Mouse (Mus musculus): ENCODE measurements around the gene Olfr1226.
"Not testable (repeated sequence)": the region's sequence is repeated elsewhere in the genome, so short reads cannot be mapped to it uniquely, and the experiment has no call there.

The Olfr1226 gene
- long read RNA-seq, experiment 1, result 0 reads
- long read RNA-seq, experiment 2, result 0 reads

DNA sequence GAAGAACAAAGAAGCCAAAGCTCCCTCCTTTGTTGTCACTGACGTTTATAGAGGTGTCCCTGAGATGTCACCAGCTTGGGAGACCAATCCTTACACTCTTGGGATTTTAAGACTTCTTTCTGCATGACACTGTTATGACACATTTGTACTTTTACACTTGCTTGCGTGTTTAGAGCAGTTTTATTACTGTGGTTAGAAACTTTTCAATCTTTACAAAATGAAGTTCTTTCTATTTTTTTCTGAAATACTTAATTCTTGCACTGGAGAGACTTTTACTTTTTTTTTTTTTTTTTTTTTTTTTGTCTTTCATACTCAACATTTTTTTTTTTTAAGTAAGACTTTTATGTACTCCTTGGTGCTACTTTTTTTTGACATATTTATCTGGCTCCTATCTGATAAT lies at the start of gene Olfr1226:
Gene Olfr1226 (minus strand): TSS at position 101 of the 400 bp plus-strand sequence.
- intact Hi-C loops (cut with DNase I), result no loop called here

DNA sequence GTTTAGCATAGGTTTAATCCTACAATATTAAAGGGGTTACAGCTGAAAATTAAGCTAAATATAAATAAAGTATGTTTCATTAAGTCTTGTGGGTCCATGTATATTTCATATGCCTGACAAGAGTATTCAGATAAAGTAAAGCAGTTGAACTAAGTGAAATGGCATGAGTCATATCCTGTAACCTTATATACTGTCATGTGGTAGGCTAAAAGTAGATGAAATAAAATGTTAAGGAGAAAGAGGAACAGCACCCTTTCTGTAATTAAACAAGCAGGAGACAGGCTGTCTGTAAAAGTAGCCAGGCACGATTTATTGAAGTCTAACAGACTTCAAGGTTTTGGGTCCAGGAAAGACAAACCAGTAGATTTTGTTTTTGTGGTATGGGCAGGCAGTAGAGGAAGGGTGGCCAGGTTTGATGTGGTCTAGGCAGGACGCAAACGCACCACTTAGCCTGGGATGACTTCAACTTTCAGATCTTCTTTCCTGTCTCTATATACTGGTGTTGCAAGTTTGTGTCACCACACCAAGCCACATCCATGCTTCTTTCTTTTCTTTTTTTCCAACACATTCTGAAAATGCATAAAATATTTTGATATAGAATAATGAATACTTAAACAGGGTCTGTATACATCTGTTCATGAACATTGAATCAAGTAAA lies 3.4 kb downstream of the Olfr1226 start:
- intact Hi-C loops (cut with DNase I), result no loop called here

DNA sequence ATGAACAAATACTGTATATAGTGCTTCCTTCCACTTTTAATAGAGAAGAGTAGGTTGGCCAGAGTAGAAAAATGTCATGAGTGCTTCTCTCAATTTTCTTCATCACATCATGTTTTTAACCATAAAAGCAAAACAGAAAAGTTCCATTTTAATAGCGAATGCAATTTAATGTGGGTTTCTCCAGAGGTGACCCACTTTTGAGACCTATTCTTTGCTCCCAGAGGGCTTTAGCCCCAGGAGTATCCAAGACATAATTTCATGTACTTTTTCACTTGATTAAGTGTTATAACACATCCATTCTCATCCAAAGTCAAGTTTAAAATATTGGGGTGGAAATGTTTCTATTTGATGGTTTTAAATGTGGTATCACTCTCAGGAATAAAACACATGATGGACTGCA lies 25.3 kb downstream of the Olfr1226 start, which contains the start of gene Olfr1225:
Gene Olfr1225 (minus strand): TSS at position 101 of the 400 bp plus-strand sequence.
- intact Hi-C loops (cut with DNase I), result no loop called here

DNA sequence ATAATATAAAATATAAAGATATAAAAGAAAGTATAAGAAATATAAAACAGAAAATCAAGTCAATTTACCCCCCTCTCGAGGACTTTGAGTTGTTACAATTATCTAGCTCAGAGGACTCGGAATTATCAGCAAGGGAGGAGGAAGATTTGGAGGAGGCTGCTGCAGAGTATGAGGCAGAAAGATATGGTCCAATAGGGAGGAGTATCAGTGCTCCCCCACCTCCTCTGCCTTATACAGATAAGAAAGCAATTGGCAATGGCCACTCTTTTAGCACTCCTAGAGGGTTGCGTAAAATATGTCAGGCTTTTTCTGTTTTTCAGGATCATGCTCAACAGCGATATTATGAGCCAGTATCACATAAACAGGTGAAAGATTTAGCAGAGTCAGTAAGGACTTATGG lies 35.1 kb downstream of the Olfr1226 start:
- intact Hi-C loops (cut with DNase I), result not testable (repeated sequence)

DNA sequence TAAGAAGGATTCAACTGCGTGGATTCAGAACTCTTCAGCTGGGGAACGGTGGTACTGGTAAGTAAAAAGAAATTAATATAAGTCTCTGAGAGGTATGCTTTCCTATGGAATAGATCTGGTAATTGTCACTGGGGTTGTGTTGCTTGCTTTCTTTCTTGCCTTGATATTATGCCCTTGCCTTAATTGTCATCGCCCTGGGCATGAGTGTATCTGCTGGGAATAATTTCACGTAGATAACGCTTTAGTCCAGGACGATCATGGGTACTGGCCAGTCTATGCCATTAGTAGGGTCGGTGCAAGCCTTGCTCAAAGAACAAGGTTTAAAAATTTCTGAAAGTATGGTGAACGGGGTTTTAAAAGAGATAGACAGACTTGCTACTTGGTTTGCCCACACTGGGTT lies 35.9 kb downstream of the Olfr1226 start, which contains the start of gene Olfr1224-ps1:
Gene Olfr1224-ps1 (minus strand): TSS at position 101 of the 400 bp plus-strand sequence.
- intact Hi-C loops (cut with DNase I), result not testable (repeated sequence)

DNA sequence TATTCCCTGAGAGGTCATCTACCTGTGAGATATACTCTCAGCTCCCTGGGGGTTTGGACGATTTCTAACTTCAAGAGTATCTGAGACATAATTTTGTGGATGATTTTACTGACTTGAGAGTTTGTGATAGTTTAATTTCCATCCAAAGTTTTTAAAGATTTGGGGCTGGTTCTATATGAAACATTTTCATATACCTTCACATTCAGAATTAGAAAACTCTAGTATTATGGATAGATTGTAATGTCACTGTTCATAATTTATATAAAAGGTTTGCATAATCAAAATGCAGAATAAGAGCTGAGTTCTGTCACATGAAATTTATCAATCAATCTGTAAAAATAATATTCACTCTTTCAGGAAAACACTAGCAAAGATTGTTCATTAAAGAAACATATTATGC lies 48.4 kb downstream of the Olfr1226 start, which contains the start of gene Olfr1223:
Gene Olfr1223 (minus strand): TSS at position 101 of the 400 bp plus-strand sequence.
- intact Hi-C loops (cut with DNase I), result no loop called here

Data from adrenal gland (tissue).